Mouse (Mus musculus) embryonic facial prominence, embryonic 11.5 days (tissue): Measurements from ENCODE around the gene Ptprt. TPM values are rescaled to one million over a fixed set of nuclear protein-coding genes. Genes with fewer than 3 reads are reported as not detected.

ENCODE experiments used
- ATAC-seq: fragments of 200-750 bp; cut with Nextera tagmentation; replicated peaks from 2 replicates; pipeline ENCODE4 v1.8.0; 2017; ENCODE audit warnings: low read depth; ENCODE audit not compliant: insufficient number of reproducible peaks, low FRiP score, low TSS enrichment
- DNase-seq: peaks from one replicate; pipeline ENCODE4 v3.0.0-alpha.2; 2015; ENCODE audit warnings: low spot score
- H3K27ac ChIP-seq: fragments of 300-500 bp; sonication (generic); replicated peaks from 2 replicates; pipeline ENCODE4 v1.5.1; 2014; ENCODE audit warnings: mild to moderate bottlenecking, low read depth, low read length, control low read depth
- H3K27me3 ChIP-seq: fragments of 300-500 bp; sonication (generic); 2 replicates; pipeline ENCODE4 v1.6.1; 2014; ENCODE audit warnings: mild to moderate bottlenecking, low read length, moderate library complexity, mixed read lengths; ENCODE audit not compliant: control insufficient read depth, insufficient read depth
- H3K36me3 ChIP-seq: fragments of 300-500 bp; sonication (generic); replicated peaks from 2 replicates; pipeline ENCODE4 v1.6.1; 2014; ENCODE audit warnings: low read depth, mild to moderate bottlenecking, low read length, moderate library complexity, mixed read lengths; ENCODE audit not compliant: control insufficient read depth, insufficient read depth
- H3K4me1 ChIP-seq: fragments of 300-500 bp; sonication (generic); 2 replicates; pipeline ENCODE4 v1.6.1; 2014; ENCODE audit warnings: low read length, mixed read lengths; ENCODE audit not compliant: control insufficient read depth, insufficient read depth
- H3K4me2 ChIP-seq: fragments of 300-500 bp; sonication (generic); 2 replicates; pipeline ENCODE4 v1.6.1; 2014; ENCODE audit warnings: low read depth, mild to moderate bottlenecking, control low read depth, low read length, moderate library complexity
- H3K4me3 ChIP-seq: fragments of 300-500 bp; sonication (generic); 2 replicates; pipeline ENCODE4 v1.5.1; 2014; ENCODE audit warnings: low read depth, low read length, control low read depth
- H3K9ac ChIP-seq: fragments of 300-500 bp; sonication (generic); replicated peaks from 2 replicates; pipeline ENCODE4 v1.6.1; 2014; ENCODE audit warnings: mild to moderate bottlenecking, control low read depth, low read length
- H3K9me3 ChIP-seq: fragments of 300-500 bp; sonication (generic); replicated peaks from 2 replicates; pipeline ENCODE4 v1.6.1; 2016; ENCODE audit warnings: mild to moderate bottlenecking, low read length, inconsistent platforms, mixed read lengths; ENCODE audit not compliant: control insufficient read depth
- WGBS: fragments of 180-500 bp; shearing (Covaris S2); extraction: QIAGEN DNeasy Blood & Tissue Kit; methylation state at CpG from one replicate; pipeline ENCODE4 v1.1.7; 2014; 5-methylcytosine and 5-hydroxymethylcytosine counted together
- polyA plus RNA-seq: library from polyadenylated mRNA; unstranded; fragments of >200 nt; fragmentation: Nextera tagmentation; extraction: Ambion mirVana; gene quantifications from 2 replicates; pipeline ENCODE4 v1.2.1, GENCODE M21; 2014

The Ptprt gene
- polyA plus RNA-seq, 1 experiment from 2014 or later: 1.00 TPM

DNA sequence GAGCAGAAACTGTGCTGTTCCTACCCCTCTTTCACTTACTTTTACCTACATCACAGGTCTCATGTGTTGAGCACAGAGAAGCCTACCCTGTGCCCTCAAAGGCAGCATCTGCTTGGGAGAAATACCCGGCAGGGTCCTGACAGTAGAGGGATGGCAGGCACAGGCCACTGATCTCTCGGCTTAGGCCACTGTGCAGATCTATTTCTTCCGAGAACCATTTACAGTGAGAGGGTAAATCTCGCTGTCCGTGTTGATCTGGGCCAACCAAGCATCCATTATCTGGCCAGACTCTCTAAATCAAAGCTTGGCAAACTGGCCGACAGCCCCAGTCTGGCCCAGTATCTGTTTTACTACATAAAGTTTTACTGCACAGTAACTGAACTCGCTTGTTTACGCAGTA, 145.0 kb downstream of the Ptprt start:
- no peak for ATAC-seq
- Histone ChIP-seq H3K4me2 (no peak overlapping the region), H3K4me1 (no peaks in the 10 kb centered on the region), H3K36me3 (no peaks in the 10 kb centered on the region), H3K9ac (no peak overlapping the region), H3K27ac (no peak overlapping the region), H3K27me3 (no peaks in the 10 kb centered on the region), H3K9me3 (no peaks in the 10 kb centered on the region), H3K4me3 (no peak overlapping the region)
- WGBS: 90% methylated on average over 8 of the region's 8 CpGs
- DNase-seq: no peak

DNA sequence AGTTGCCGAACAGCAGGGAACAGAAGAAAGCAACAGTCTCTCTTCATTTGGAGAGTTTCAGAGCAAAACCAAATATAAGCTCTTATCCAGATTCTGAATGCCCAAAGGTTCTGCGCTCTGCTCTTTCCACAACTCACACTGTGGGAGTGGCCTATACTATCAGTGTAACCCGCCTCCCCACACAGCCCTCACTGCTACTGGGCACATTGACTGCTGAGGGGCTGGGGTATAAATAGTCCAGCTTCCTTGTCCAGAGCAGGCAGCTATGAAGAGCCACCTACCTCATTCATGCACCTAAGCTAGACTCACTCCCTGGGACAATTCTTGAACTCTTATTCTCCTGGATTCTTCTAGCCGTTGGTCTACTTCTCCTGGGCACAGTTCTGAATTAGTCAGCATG, 147.9 kb downstream of the Ptprt start:
- ATAC-seq: no peak
- 90% methylated on average over 4 of the region's 4 CpGs for WGBS
- H3K4me3 ChIP-seq: no peak overlapping the region

DNA sequence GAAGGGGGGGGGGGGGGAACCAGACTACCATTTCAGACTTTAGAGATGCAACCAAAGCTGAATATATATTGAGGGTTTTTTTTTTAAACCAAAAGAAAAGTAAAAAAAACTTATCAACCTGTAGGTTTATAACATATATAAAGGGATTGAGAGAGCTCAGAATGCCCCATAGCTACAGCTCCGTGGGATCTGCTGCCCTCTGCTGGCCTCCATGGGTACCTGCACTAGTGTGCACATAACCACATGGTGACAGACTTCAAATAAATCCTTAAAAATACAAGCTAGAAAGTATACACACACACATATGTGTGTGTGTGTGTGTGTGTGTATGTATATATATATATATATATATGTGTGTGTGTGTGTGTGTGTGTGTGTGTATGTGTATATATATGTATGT, 148.9 kb downstream of the Ptprt start:
- H3K36me3 ChIP-seq: no peaks in the 10 kb centered on the region
- ATAC-seq: no peak
- no peak for DNase-seq
- WGBS: 71% methylated on average over 1 of the region's 1 CpGs
- no peak overlapping the region for H3K27ac ChIP-seq
- no peak overlapping the region for H3K4me3 ChIP-seq
- no peak overlapping the region for H3K4me2 ChIP-seq
- no peaks in the 10 kb centered on the region for H3K9me3 ChIP-seq
- H3K4me1 ChIP-seq: no peaks in the 10 kb centered on the region
- no peak overlapping the region for H3K9ac ChIP-seq
- H3K27me3 ChIP-seq: no peaks in the 10 kb centered on the region

More for the DNA sequence above, 147.9 kb downstream of the Ptprt start:
- H3K4me2 ChIP-seq: no peak overlapping the region
- no peaks in the 10 kb centered on the region for H3K27me3 ChIP-seq
- H3K27ac ChIP-seq: no peak overlapping the region
- no peaks in the 10 kb centered on the region for H3K4me1 ChIP-seq
- no peak overlapping the region for H3K9ac ChIP-seq
- no peak for DNase-seq
- no peaks in the 10 kb centered on the region for H3K36me3 ChIP-seq
- no peaks in the 10 kb centered on the region for H3K9me3 ChIP-seq

DNA sequence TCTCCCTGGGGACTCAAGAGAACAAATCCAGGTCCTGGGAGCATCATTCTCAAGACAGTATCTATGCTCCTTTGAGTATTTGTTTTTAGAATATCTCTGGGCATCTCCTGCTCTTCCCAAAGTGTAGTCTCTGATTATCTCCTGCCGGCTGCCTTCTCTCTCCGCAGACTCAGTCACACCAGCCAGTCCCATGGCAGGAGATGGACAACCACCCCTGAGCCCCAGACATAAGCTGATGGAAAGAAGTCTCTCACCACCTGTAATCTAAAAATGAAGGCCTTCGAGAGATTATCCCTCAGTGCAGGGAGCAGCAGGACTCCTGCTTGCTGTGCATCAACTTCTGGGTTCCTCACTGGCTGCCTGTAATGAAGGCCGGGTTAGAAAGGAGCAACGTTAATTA, 151.9 kb downstream of the Ptprt start:
- Histone ChIP-seq H3K36me3 (no peaks in the 10 kb centered on the region), H3K4me1 (no peaks in the 10 kb centered on the region), H3K9me3 (no peaks in the 10 kb centered on the region), H3K27me3 (no peaks in the 10 kb centered on the region), H3K9ac (no peak overlapping the region), H3K4me2 (no peak overlapping the region), H3K4me3 (no peak overlapping the region), H3K27ac (no peak overlapping the region)
- WGBS: 73% methylated on average over 5 of the region's 5 CpGs
- DNase-seq (no peak), ATAC-seq (no peak)

DNA sequence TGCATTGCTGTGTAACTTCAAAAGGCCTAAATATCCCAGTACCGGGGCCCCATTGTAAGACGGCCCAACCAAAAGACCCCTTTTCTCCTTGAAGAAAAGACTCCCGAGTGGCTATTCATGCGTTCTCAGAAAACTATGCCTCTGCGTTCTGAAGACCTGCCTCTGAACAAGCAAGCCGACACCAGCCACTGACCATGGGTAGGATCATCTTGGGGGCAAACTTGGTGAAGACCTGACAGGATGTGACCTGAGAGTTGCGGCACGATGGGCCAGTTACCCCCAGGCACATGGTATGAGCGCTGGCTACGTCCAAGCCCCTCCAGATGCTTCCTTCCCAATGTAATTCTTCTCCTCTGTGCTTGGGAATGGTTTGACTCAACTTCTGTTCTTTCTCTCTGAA, 153.3 kb downstream of the Ptprt start:
- Histone ChIP-seq H3K4me2 (no peak overlapping the region), H3K9me3 (no peaks in the 10 kb centered on the region), H3K4me3 (no peak overlapping the region), H3K27me3 (no peaks in the 10 kb centered on the region), H3K27ac (no peak overlapping the region), H3K36me3 (no peaks in the 10 kb centered on the region), H3K9ac (no peak overlapping the region), H3K4me1 (no peaks in the 10 kb centered on the region)
- WGBS: 74% methylated on average over 10 of the region's 10 CpGs
- no peak for ATAC-seq
- no peak for DNase-seq

DNA sequence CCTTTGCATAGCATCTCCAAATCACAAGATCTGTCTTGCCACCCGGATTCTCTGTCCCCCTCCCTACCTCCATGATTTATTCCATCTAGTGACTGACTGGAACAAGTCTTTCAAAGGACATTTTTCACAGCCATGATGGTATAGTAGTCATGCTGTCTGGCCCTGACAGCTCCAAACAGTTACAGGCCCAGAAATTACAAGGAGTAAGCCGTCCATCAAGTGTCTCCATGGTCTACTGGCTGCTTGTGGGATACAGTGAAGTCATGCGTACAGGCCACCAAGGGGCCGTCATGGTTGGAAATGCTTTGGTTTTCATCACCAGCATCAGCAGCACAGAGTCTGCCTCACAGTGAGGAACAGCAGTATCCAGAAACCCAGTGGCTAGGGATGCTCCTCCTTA, 156.1 kb downstream of the Ptprt start:
- H3K4me1 ChIP-seq: no peaks in the 10 kb centered on the region
- H3K27ac ChIP-seq: no peak overlapping the region
- DNase-seq (no peak), ATAC-seq (no peak)
- H3K4me3 ChIP-seq: no peak overlapping the region
- no peak overlapping the region for H3K9ac ChIP-seq
- H3K9me3 ChIP-seq: no peaks in the 10 kb centered on the region
- H3K4me2 ChIP-seq: no peak overlapping the region
- H3K36me3 ChIP-seq: no peaks in the 10 kb centered on the region
- WGBS: 73% methylated on average over 4 of the region's 4 CpGs
- H3K27me3 ChIP-seq: no peaks in the 10 kb centered on the region

DNA sequence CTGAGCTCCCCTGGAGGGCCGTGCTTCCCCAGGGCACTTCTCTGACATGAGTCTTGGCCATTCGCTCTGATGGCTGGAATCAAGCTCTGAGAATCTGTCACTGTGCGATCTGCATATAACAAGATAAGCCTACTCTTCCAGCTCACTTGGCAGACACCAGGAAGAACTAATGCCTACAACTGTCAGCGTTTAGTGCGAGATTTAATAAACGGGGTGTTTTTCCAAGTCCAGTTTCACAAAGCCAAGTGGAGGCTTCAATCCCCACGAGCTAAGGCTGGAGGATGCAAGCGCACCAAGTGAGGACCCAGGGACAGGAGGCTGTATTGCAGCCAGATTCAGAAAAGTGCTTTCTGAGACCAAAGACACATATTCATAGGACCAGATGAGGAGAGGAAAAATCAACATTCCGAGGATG, 161.4 kb downstream of the Ptprt start:
- H3K27ac ChIP-seq: no peak overlapping the region
- no peak overlapping the region for H3K4me2 ChIP-seq
- WGBS: 86% methylated on average over 9 of the region's 9 CpGs
- H3K9ac ChIP-seq: no peak overlapping the region
- no peaks in the 10 kb centered on the region for H3K36me3 ChIP-seq
- H3K9me3 ChIP-seq: no peaks in the 10 kb centered on the region
- ATAC-seq (no peak), DNase-seq (no peak)
- no peak overlapping the region for H3K4me3 ChIP-seq
- no peaks in the 10 kb centered on the region for H3K27me3 ChIP-seq
- H3K4me1 ChIP-seq: no peaks in the 10 kb centered on the region

DNA sequence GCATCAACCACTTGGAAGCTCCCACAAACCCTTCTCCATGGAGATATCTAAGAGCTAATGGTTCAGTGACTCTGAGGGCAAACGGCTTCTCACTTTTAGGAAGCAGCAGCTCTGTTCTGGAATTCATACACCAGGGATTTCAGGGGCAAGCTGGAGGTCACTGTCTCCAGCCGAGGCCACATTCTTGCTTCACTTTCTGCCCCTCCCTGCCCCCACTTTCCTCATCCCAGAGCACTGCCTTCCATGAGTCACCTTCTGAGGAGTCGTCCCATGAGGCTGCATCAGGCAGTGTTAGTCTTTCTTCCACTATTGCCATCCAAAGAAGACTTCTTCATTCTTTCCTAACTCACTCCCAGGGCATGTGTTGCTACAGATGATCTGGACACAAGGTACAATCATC, 162.8 kb downstream of the Ptprt start:
- Histone ChIP-seq H3K4me2 (no peak overlapping the region), H3K27me3 (no peaks in the 10 kb centered on the region), H3K9me3 (no peaks in the 10 kb centered on the region), H3K27ac (no peak overlapping the region), H3K9ac (no peak overlapping the region), H3K4me3 (no peak overlapping the region), H3K36me3 (no peaks in the 10 kb centered on the region), H3K4me1 (no peaks in the 10 kb centered on the region)
- WGBS: 52% methylated on average over 3 of the region's 3 CpGs
- DNase-seq: no peak
- ATAC-seq: no peak

DNA sequence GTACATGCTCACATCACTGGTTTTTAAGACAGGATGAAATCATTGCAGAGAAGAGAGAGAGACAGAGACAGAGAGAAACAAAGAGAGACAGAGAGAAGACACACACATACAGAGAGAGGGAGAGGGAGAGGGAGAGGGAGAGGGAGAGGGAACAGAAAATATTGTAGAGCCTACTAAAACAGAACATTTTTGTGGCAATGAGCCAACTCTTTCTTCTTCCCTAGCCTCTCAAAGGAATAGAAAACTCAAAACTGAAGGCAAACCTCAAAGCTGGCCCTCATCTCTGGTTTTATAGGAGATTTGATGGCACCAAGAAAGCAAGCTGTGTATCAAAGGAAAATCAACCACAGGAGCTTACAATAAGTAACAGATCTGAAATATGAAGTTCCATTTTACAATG, 176.9 kb downstream of the Ptprt start:
- DNase-seq: no peak
- no peaks in the 10 kb centered on the region for H3K9me3 ChIP-seq
- H3K9ac ChIP-seq: no peak overlapping the region
- H3K36me3 ChIP-seq: no peaks in the 10 kb centered on the region
- H3K27ac ChIP-seq: no peak overlapping the region
- no peak overlapping the region for H3K4me3 ChIP-seq
- no peaks in the 10 kb centered on the region for H3K27me3 ChIP-seq
- ATAC-seq: no peak
- H3K4me1 ChIP-seq: no peaks in the 10 kb centered on the region
- no peak overlapping the region for H3K4me2 ChIP-seq
